Mouse (Mus musculus): Measurements from ENCODE around the gene Eps8l2. TPM values are rescaled to one million over a fixed set of nuclear protein-coding genes. Genes with fewer than 3 reads are reported as not detected.

The Eps8l2 gene
- polyA plus RNA-seq, 1 experiment, result 25.4 TPM

- WGBS, result 100% methylated on average over 3 of the region's 3 CpGs
- peaks cover 7% of the 10 kb centered on the region for H3K27me3 ChIP-seq (ENCODE audit: control insufficient read depth, insufficient read depth, low read length)
- no peak overlapping the region for H3K27ac ChIP-seq (ENCODE audit: control insufficient read depth, insufficient read depth, low read length)
- H3K4me1 ChIP-seq (replicated peaks; ENCODE audit: control insufficient read depth, insufficient read depth, low read length), result peaks cover 5% of the 10 kb centered on the region
- H3K36me3 ChIP-seq (ENCODE audit: control insufficient read depth, insufficient read depth, low read length), result peaks cover 11% of the 10 kb centered on the region; the same call in 1 of the 2 replicates
- H3K4me3 ChIP-seq (ENCODE audit: control insufficient read depth, insufficient read depth, low read length), result no peak overlapping the region
- no peak for DNase-seq
- TF ChIP-seq CTCF (IDR thresholded peaks at IDR 0.05; ENCODE audit: borderline replicate concordance, control insufficient read depth, extremely low read depth, insufficient read depth, low read length, poor library complexity) (no peak), POLR2A (IDR thresholded peaks at IDR 0.05; ENCODE audit: control insufficient read depth, extremely low read depth, insufficient read depth, low read length, poor library complexity) (no peak)
Measured at GRCm38 (mm10) chr7:141297926-141298650, 40.6 kb upstream of the Eps8l2 start.

- no peak for TF ChIP-seq CTCF (IDR thresholded peaks at IDR 0.05; ENCODE audit: borderline replicate concordance, control insufficient read depth, extremely low read depth, insufficient read depth, low read length, poor library complexity)
- TF ChIP-seq POLR2A (IDR thresholded peaks at IDR 0.05; ENCODE audit: control insufficient read depth, extremely low read depth, insufficient read depth, low read length, poor library complexity), result no peak
- DNase-seq, result no peak
- Histone ChIP-seq H3K4me1 (replicated peaks; ENCODE audit: control insufficient read depth, insufficient read depth, low read length) (peaks cover 10% of the 10 kb centered on the region), H3K27ac (ENCODE audit: control insufficient read depth, insufficient read depth, low read length) (no peak overlapping the region), H3K36me3 (ENCODE audit: control insufficient read depth, insufficient read depth, low read length) (peaks cover 11% of the 10 kb centered on the region; the same call in 1 of the 2 replicates), H3K4me3 (ENCODE audit: control insufficient read depth, insufficient read depth, low read length) (no peak overlapping the region), H3K27me3 (ENCODE audit: control insufficient read depth, insufficient read depth, low read length) (peaks cover 1% of the 10 kb centered on the region)
- WGBS, result 97% methylated on average over 8 of the region's 8 CpGs
Measured at GRCm38 (mm10) chr7:141299175-141299574, 39.5 kb upstream of the Eps8l2 start.

GRCm38 (mm10) chr7:141301386-141301785 lies 37.3 kb upstream of the Eps8l2 start:
- Histone ChIP-seq H3K36me3 (ENCODE audit: control insufficient read depth, insufficient read depth, low read length) (peaks cover 19% of the 10 kb centered on the region), H3K4me3 (ENCODE audit: control insufficient read depth, insufficient read depth, low read length) (no peak overlapping the region), H3K27ac (ENCODE audit: control insufficient read depth, insufficient read depth, low read length) (no peak overlapping the region), H3K27me3 (ENCODE audit: control insufficient read depth, insufficient read depth, low read length) (no peaks in the 10 kb centered on the region), H3K4me1 (replicated peaks; ENCODE audit: control insufficient read depth, insufficient read depth, low read length) (peaks cover 10% of the 10 kb centered on the region)
- TF ChIP-seq POLR2A (IDR thresholded peaks at IDR 0.05; ENCODE audit: control insufficient read depth, extremely low read depth, insufficient read depth, low read length, poor library complexity) (no peak), CTCF (IDR thresholded peaks at IDR 0.05; ENCODE audit: borderline replicate concordance, control insufficient read depth, extremely low read depth, insufficient read depth, low read length, poor library complexity) (no peak)
- WGBS, result 99% methylated on average over 9 of the region's 9 CpGs
- no peak for DNase-seq

GRCm38 (mm10) chr7:141302702-141303268 lies 35.9 kb upstream of the Eps8l2 start:
- no peak overlapping the region for H3K4me3 ChIP-seq (ENCODE audit: control insufficient read depth, insufficient read depth, low read length)
- peak overlapping the region; percentile 56 for H3K27ac ChIP-seq (ENCODE audit: control insufficient read depth, insufficient read depth, low read length)
- H3K27me3 ChIP-seq (ENCODE audit: control insufficient read depth, insufficient read depth, low read length), result no peaks in the 10 kb centered on the region
- peaks cover 30% of the 10 kb centered on the region for H3K36me3 ChIP-seq (ENCODE audit: control insufficient read depth, insufficient read depth, low read length)
- DNase-seq, result peak; percentile 48
- TF ChIP-seq POLR2A (IDR thresholded peaks at IDR 0.05; ENCODE audit: control insufficient read depth, extremely low read depth, insufficient read depth, low read length, poor library complexity) (no peak), CTCF (IDR thresholded peaks at IDR 0.05; ENCODE audit: borderline replicate concordance, control insufficient read depth, extremely low read depth, insufficient read depth, low read length, poor library complexity) (no peak)
- peaks cover 10% of the 10 kb centered on the region for H3K4me1 ChIP-seq (replicated peaks; ENCODE audit: control insufficient read depth, insufficient read depth, low read length)
- WGBS, result 36% methylated on average over 1 of the region's 1 CpGs

DNA sequence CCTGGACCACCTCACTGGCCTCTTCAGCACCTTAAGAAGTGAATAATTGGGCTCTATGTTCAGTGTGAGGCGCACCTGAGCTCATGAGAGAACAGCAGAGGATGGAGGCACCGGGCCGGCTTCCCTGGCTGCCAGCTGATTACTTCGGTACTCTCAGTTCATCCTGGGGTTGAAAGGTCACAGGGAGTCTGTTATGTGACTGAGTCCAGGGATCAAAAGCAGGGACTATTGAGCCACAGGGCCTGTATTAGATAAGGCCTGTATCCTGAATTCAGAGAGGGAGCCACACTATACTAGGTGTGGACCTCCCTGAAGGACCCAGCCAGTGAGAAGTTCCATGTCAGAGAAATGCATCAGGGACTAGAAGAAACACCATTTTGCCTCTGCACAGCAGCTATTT lies 34.1 kb upstream of the Eps8l2 start:
- Histone ChIP-seq H3K27me3 (ENCODE audit: control insufficient read depth, insufficient read depth, low read length) (no peaks in the 10 kb centered on the region), H3K36me3 (ENCODE audit: control insufficient read depth, insufficient read depth, low read length) (peaks cover 41% of the 10 kb centered on the region)
- no peak for TF ChIP-seq CTCF (IDR thresholded peaks at IDR 0.05; ENCODE audit: borderline replicate concordance, control insufficient read depth, extremely low read depth, insufficient read depth, low read length, poor library complexity)
- TF ChIP-seq POLR2A (IDR thresholded peaks at IDR 0.05; ENCODE audit: control insufficient read depth, extremely low read depth, insufficient read depth, low read length, poor library complexity), result no peak

DNA sequence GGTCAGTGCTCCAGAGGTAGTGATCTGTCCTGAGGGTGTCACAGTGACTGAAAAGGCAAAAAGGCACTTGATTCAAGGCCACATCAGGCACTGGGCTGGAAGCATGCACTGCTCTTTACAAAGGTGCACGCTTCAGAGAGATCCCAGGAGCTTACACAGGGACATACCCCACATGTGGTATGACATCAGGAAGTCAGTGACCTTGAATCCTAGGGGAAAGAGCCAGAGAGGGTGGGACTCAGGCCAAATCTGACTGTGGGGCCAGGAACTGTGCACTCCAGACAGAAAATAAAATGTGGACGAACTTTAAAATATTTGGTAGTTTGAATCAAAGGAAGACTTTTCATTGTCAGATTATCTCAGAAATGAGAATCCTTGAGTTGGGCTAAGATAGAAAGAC lies 24.3 kb upstream of the Eps8l2 start:
- TF ChIP-seq CTCF (IDR thresholded peaks at IDR 0.05; ENCODE audit: borderline replicate concordance, control insufficient read depth, extremely low read depth, insufficient read depth, low read length, poor library complexity) (no peak), POLR2A (IDR thresholded peaks at IDR 0.05; ENCODE audit: control insufficient read depth, extremely low read depth, insufficient read depth, low read length, poor library complexity) (no peak)
- WGBS, result 90% methylated on average over 2 of the region's 2 CpGs
- DNase-seq, result no peak
- Histone ChIP-seq H3K4me3 (ENCODE audit: control insufficient read depth, insufficient read depth, low read length) (no peak overlapping the region), H3K27ac (ENCODE audit: control insufficient read depth, insufficient read depth, low read length) (no peak overlapping the region), H3K4me1 (replicated peaks; ENCODE audit: control insufficient read depth, insufficient read depth, low read length) (no peaks in the 10 kb centered on the region), H3K36me3 (ENCODE audit: control insufficient read depth, insufficient read depth, low read length) (peaks cover 68% of the 10 kb centered on the region), H3K27me3 (ENCODE audit: control insufficient read depth, insufficient read depth, low read length) (no peaks in the 10 kb centered on the region)

More for the DNA sequence above, 34.1 kb upstream of the Eps8l2 start:
- Histone ChIP-seq H3K27ac (ENCODE audit: control insufficient read depth, insufficient read depth, low read length) (no peak overlapping the region), H3K4me1 (replicated peaks; ENCODE audit: control insufficient read depth, insufficient read depth, low read length) (peaks cover 10% of the 10 kb centered on the region), H3K4me3 (ENCODE audit: control insufficient read depth, insufficient read depth, low read length) (no peak overlapping the region)
- WGBS, result 98% methylated on average over 4 of the region's 4 CpGs
- no peak for DNase-seq
